Mouse (Mus musculus) ES-Bruce4 (cell line): ENCODE measurements around the gene Fto. TPM values are rescaled to one million over a fixed set of nuclear protein-coding genes. Genes with fewer than 3 reads are reported as not detected.

ENCODE experiments used
- H3K27ac ChIP-seq: 2 replicates; pipeline ENCODE4 v1.5.1; 2012; ENCODE audit warnings: low read length, inconsistent platforms; ENCODE audit not compliant: insufficient read depth
- H3K27me3 ChIP-seq: 2 replicates; pipeline ENCODE4 v1.6.1; 2012; ENCODE audit warnings: mild to moderate bottlenecking, low read length, inconsistent platforms; ENCODE audit not compliant: control insufficient read depth, poor library complexity, insufficient read depth, severe bottlenecking
- H3K36me3 ChIP-seq: 2 replicates; pipeline ENCODE4 v1.6.1; 2012; ENCODE audit warnings: inconsistent platforms, mild to moderate bottlenecking, low read length, moderate library complexity; ENCODE audit not compliant: control insufficient read depth, poor library complexity, insufficient read depth, severe bottlenecking
- H3K4me1 ChIP-seq: one replicate; pipeline ENCODE4 v1.8.1; 2011; ENCODE audit warnings: low read length; ENCODE audit not compliant: control insufficient read depth, insufficient read depth
- H3K4me3 ChIP-seq: 2 replicates; pipeline ENCODE4 v1.5.1; 2011; ENCODE audit warnings: low read depth, mild to moderate bottlenecking, low read length
- H3K9ac ChIP-seq: 2 replicates; pipeline ENCODE4 v1.6.1; 2012; ENCODE audit warnings: low read depth, mild to moderate bottlenecking, inconsistent platforms; ENCODE audit not compliant: poor library complexity, severe bottlenecking
- H3K9me3 ChIP-seq: replicated peaks from 2 replicates; pipeline ENCODE4 v1.6.1; 2012; ENCODE audit warnings: mild to moderate bottlenecking, low read length, inconsistent platforms; ENCODE audit not compliant: control insufficient read depth, poor library complexity, insufficient read depth, severe bottlenecking
- CTCF ChIP-seq: IDR thresholded peaks from one replicate; pipeline ENCODE4 v1.8.1; 2011; ENCODE audit warnings: low read depth, low read length
- EP300 ChIP-seq: IDR thresholded peaks from 2 replicates; pipeline ENCODE4 v1.6.1; 2011; ENCODE audit warnings: low read depth, low read length; ENCODE audit not compliant: insufficient read depth
- POLR2A ChIP-seq: IDR thresholded peaks from one replicate; pipeline ENCODE4 v1.8.1; 2011; ENCODE audit warnings: low read length; ENCODE audit not compliant: insufficient read depth
- polyA plus RNA-seq: library from polyadenylated mRNA; stranded (reverse); fragments of >200 nt; gene quantifications from 2 replicates; pipeline ENCODE4 v1.2.4, GENCODE M21; 2011; ENCODE audit warnings: low read depth; ENCODE audit not compliant: missing spikeins, insufficient read depth, insufficient read length

Gene Fto
- polyA plus RNA-seq, 1 experiment = 61.2 TPM

DNA sequence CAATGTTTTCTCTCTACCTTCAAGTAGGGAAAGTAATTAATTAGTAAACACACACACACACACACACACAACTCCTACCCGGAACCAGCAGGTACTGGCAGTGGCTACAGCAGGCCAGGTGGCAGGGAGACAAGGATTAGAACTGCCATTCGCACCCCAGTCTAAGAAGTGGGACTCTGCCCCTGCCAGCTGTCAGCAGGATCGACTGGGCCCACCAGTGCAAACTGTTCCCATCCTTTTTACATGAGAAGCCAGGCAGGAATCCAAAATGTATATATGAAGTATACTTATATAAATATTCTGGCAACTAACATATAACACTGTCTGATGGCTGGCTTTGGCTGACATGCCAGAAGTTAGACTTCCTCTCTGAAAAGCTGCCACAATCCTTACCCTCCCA is 250.0 kb downstream of the Fto start:
- Histone ChIP-seq H3K4me1 (peaks cover 6% of the 10 kb centered on the region), H3K9me3 (no peaks in the 10 kb centered on the region), H3K4me3 (no peak overlapping the region), H3K27me3 (no peaks in the 10 kb centered on the region), H3K9ac (no peak overlapping the region), H3K36me3 (no peaks in the 10 kb centered on the region), H3K27ac (no peak overlapping the region)
- TF ChIP-seq EP300 (no peak), CTCF (no peak), POLR2A (no peak)

DNA sequence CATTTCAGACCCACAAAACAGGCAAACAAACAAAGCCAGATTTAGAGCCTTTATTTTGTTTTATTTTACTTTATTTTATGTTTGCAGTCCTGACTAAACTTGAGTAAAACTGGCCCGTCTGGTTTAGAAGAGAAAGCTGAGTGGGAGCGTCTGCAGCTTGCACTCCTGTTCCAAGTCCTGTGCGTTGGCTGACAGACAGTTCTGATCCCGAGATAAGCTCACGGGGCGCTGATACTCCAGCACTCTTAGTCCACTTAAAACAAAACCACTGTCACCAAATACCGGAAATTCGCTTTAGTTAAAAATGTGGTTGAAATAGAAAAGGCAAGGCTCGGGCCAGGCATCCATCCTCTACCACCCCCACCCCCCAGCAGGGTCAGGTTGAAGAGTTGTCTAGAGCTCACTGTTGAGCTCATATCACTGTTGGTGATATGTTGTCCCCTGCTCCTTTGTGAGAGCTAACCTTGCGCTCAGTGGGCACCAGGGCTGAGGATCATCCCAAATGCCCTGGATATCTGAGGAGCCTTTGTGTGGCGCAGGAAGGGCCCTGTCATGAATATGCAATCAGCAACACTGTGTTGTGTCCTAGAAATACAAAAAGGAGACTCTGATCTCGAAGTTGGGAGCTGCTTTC is 252.7 kb downstream of the Fto start:
- no peak overlapping the region for H3K4me3 ChIP-seq
- no peak overlapping the region for H3K9ac ChIP-seq
- TF ChIP-seq POLR2A = no peak
- TF ChIP-seq EP300 = no peak
- no peak for TF ChIP-seq CTCF
- no peaks in the 10 kb centered on the region for H3K27me3 ChIP-seq
- H3K27ac ChIP-seq = no peak overlapping the region
- H3K36me3 ChIP-seq = no peaks in the 10 kb centered on the region
- H3K4me1 ChIP-seq = peaks cover 6% of the 10 kb centered on the region
- no peaks in the 10 kb centered on the region for H3K9me3 ChIP-seq

GRCm38 (mm10) chr8:91566503-91566869 is 253.2 kb downstream of the Fto start:
- no peaks in the 10 kb centered on the region for H3K27me3 ChIP-seq
- H3K36me3 ChIP-seq = no peaks in the 10 kb centered on the region
- H3K9me3 ChIP-seq = no peaks in the 10 kb centered on the region
- peaks cover 5% of the 10 kb centered on the region for H3K4me1 ChIP-seq
- no peak for TF ChIP-seq EP300
- TF ChIP-seq POLR2A = no peak
- no peak for TF ChIP-seq CTCF
- no peak overlapping the region for H3K4me3 ChIP-seq
- no peak overlapping the region for H3K9ac ChIP-seq
- H3K27ac ChIP-seq = no peak overlapping the region

DNA sequence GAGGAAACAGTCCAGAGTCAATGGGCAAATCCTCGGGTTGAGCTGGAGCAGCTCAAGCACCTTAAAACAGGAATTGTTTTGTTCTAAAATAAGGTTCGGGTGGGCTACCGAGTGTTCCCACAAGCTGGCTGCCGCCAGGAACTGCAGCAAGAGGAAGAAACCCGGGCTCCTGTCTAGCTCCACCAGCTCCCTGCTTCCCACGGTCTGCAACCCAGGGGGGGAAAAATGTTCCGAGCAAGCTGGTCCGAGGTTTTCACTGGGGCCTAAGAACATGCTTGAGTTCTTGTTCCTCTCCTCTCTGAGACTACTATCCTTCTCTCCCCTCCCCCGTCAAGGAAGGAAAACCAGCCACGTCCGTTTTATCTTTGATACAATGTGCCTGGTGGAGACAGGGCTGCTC is 256.5 kb downstream of the Fto start:
- Histone ChIP-seq H3K27ac (no peak overlapping the region), H3K36me3 (no peaks in the 10 kb centered on the region), H3K9me3 (no peaks in the 10 kb centered on the region), H3K9ac (no peak overlapping the region), H3K4me3 (no peak overlapping the region), H3K27me3 (no peaks in the 10 kb centered on the region), H3K4me1 (no peaks in the 10 kb centered on the region)
- TF ChIP-seq CTCF = no peak
- TF ChIP-seq POLR2A = no peak
- no peak for TF ChIP-seq EP300

GRCm38 (mm10) chr8:91570809-91571208 is 257.5 kb downstream of the Fto start:
- Histone ChIP-seq H3K9ac (no peak overlapping the region), H3K27me3 (no peaks in the 10 kb centered on the region), H3K4me3 (no peak overlapping the region), H3K4me1 (no peaks in the 10 kb centered on the region), H3K9me3 (no peaks in the 10 kb centered on the region), H3K36me3 (no peaks in the 10 kb centered on the region), H3K27ac (no peak overlapping the region)
- TF ChIP-seq EP300 (no peak), CTCF (no peak), POLR2A (no peak)

GRCm38 (mm10) chr8:91571978-91572377 is 258.7 kb downstream of the Fto start:
- no peak overlapping the region for H3K9ac ChIP-seq
- H3K4me3 ChIP-seq = no peak overlapping the region
- no peaks in the 10 kb centered on the region for H3K36me3 ChIP-seq
- no peaks in the 10 kb centered on the region for H3K27me3 ChIP-seq
- no peak for TF ChIP-seq POLR2A
- no peak for TF ChIP-seq EP300
- no peak for TF ChIP-seq CTCF
- no peak overlapping the region for H3K27ac ChIP-seq
- H3K4me1 ChIP-seq = no peaks in the 10 kb centered on the region
- no peaks in the 10 kb centered on the region for H3K9me3 ChIP-seq
